Mouse (Mus musculus) midbrain, embryonic 13.5 days (tissue): ENCODE measurements at regions not wholly inside any gene's neighbourhood (a gene's known extent, or its start where the extent isn't known, plus 50 kb on each side); places are given as distances from the start of the nearest gene placed in this dataset.
"Not testable (repeated sequence)": the region's sequence is repeated elsewhere in the genome, so short reads cannot be mapped to it uniquely, and the experiment has no call there.

Experiments used
- ATAC-seq: fragments of 200-750 bp; cut with Nextera tagmentation; 2 replicates; pipeline ENCODE4 v1.8.0; 2017; ENCODE audit warnings: mild to moderate bottlenecking, moderate TSS enrichment, moderate library complexity
- H3K27ac ChIP-seq: fragments of 300-500 bp; sonication (generic); 2 replicates; pipeline ENCODE4 v1.5.1; 2015; ENCODE audit warnings: inconsistent platforms, mild to moderate bottlenecking, moderate library complexity
- H3K27me3 ChIP-seq: fragments of 300-500 bp; sonication (generic); 2 replicates; pipeline ENCODE4 v1.6.1; 2015; ENCODE audit warnings: mild to moderate bottlenecking, inconsistent platforms
- H3K36me3 ChIP-seq: fragments of 300-500 bp; sonication (generic); 2 replicates; pipeline ENCODE4 v1.6.1; 2015; ENCODE audit warnings: mild to moderate bottlenecking, inconsistent platforms
- H3K4me1 ChIP-seq: fragments of 300-500 bp; sonication (generic); replicated peaks from 2 replicates; pipeline ENCODE4 v1.6.1; 2015; ENCODE audit warnings: inconsistent platforms
- H3K4me2 ChIP-seq: fragments of 300-500 bp; sonication (generic); replicated peaks from 2 replicates; pipeline ENCODE4 v1.6.1; 2015; ENCODE audit warnings: moderate library complexity, mild to moderate bottlenecking, inconsistent platforms
- H3K4me3 ChIP-seq: fragments of 300-500 bp; sonication (generic); replicated peaks from 2 replicates; pipeline ENCODE4 v1.5.1; 2015; ENCODE audit warnings: mild to moderate bottlenecking, inconsistent platforms
- H3K9ac ChIP-seq: fragments of 300-500 bp; sonication (generic); replicated peaks from 2 replicates; pipeline ENCODE4 v1.6.1; 2015; ENCODE audit warnings: mild to moderate bottlenecking, inconsistent platforms
- H3K9me3 ChIP-seq: fragments of 300-500 bp; sonication (generic); 2 replicates; pipeline ENCODE4 v1.6.1; 2016; ENCODE audit warnings: mild to moderate bottlenecking, inconsistent platforms
- WGBS: fragments of 180-500 bp; shearing (Covaris S2); methylation state at CpG from one replicate; pipeline ENCODE4 v1.1.7; 2015; 5-methylcytosine and 5-hydroxymethylcytosine counted together

- Histone ChIP-seq H3K9ac (no peak overlapping the region), H3K9me3 (no peaks in the 10 kb centered on the region), H3K27ac (no peak overlapping the region), H3K4me2 (no peak overlapping the region), H3K36me3 (no peaks in the 10 kb centered on the region), H3K4me1 (0 out of 2 replicates have a peak, but pooled peaks cover 2% of the 10 kb centered on the region), H3K27me3 (no peaks in the 10 kb centered on the region), H3K4me3 (no peak overlapping the region)
- WGBS = 43% methylated on average over 6 of the region's 6 CpGs
- ATAC-seq = no peak
These were observed 1984.0 kb downstream of the 4930444P10Rik start for GRCm38 (mm10) chr1:14109190-14109482.

GRCm38 (mm10) chr1:14108450-14109189 lies 1984.5 kb downstream of the 4930444P10Rik start:
- no peak overlapping the region for H3K27ac ChIP-seq
- no peak overlapping the region for H3K4me2 ChIP-seq
- H3K27me3 ChIP-seq = no peaks in the 10 kb centered on the region
- no peaks in the 10 kb centered on the region for H3K36me3 ChIP-seq
- no peaks in the 10 kb centered on the region for H3K9me3 ChIP-seq
- 70% methylated on average over 7 of the region's 7 CpGs for WGBS
- ATAC-seq = 0 out of 2 replicates have a peak, but pooled peaks have one; percentile 14
- H3K4me1 ChIP-seq = 0 out of 2 replicates have a peak, but pooled peaks cover 2% of the 10 kb centered on the region
- no peak overlapping the region for H3K4me3 ChIP-seq
- H3K9ac ChIP-seq = no peak overlapping the region

GRCm38 (mm10) chr1:14105521-14105920 lies 1987.6 kb downstream of the 4930444P10Rik start:
- H3K27me3 ChIP-seq, H3K27ac ChIP-seq, H3K9me3 ChIP-seq, H3K4me1 ChIP-seq, H3K9ac ChIP-seq, H3K4me3 ChIP-seq, ATAC-seq, H3K36me3 ChIP-seq, H3K4me2 ChIP-seq: not testable (repeated sequence)
- whole genome bisulfite sequencing = 93% methylated on average over 6 of the region's 6 CpGs

- ATAC-seq = no peak
- H3K4me3 ChIP-seq = no peak overlapping the region
- H3K9ac ChIP-seq = no peak overlapping the region
- WGBS = 90% methylated on average over 2 of the region's 2 CpGs
- H3K36me3 ChIP-seq = no peaks in the 10 kb centered on the region
- no peak overlapping the region for H3K27ac ChIP-seq
- H3K27me3 ChIP-seq = no peaks in the 10 kb centered on the region
- H3K4me1 ChIP-seq = 0 out of 2 replicates have a peak, but pooled peaks cover 2% of the 10 kb centered on the region
- no peak overlapping the region for H3K4me2 ChIP-seq
- H3K9me3 ChIP-seq = no peaks in the 10 kb centered on the region
These were observed 1988.6 kb downstream of the 4930444P10Rik start for GRCm38 (mm10) chr1:14104529-14104928.

GRCm38 (mm10) chr1:14099031-14099430 lies 1994.1 kb downstream of the 4930444P10Rik start:
- H3K4me3 ChIP-seq = no peak overlapping the region
- 63% methylated on average over 5 of the region's 5 CpGs for WGBS
- no peak overlapping the region for H3K4me2 ChIP-seq
- no peaks in the 10 kb centered on the region for H3K36me3 ChIP-seq
- H3K9me3 ChIP-seq = no peaks in the 10 kb centered on the region
- no peaks in the 10 kb centered on the region for H3K27me3 ChIP-seq
- H3K9ac ChIP-seq = no peak overlapping the region
- H3K27ac ChIP-seq = no peak overlapping the region
- ATAC-seq = no peak
- peaks cover 18% of the 10 kb centered on the region for H3K4me1 ChIP-seq

GRCm38 (mm10) chr1:14097567-14098228 lies 1995.4 kb downstream of the 4930444P10Rik start:
- 5% methylated on average over 5 of the region's 5 CpGs for WGBS
- Histone ChIP-seq H3K4me1 (peaks cover 18% of the 10 kb centered on the region), H3K36me3 (no peaks in the 10 kb centered on the region), H3K4me3 (no peak overlapping the region), H3K9ac (no peak overlapping the region), H3K4me2 (no peak overlapping the region), H3K9me3 (no peaks in the 10 kb centered on the region), H3K27me3 (no peaks in the 10 kb centered on the region), H3K27ac (no peak overlapping the region)
- ATAC-seq = peak; percentile 77

GRCm38 (mm10) chr1:14064856-14065255 lies 2028.3 kb downstream of the 4930444P10Rik start:
- H3K27ac ChIP-seq = no peak overlapping the region
- no peak overlapping the region for H3K4me2 ChIP-seq
- no peak overlapping the region for H3K9ac ChIP-seq
- H3K4me1 ChIP-seq = no peaks in the 10 kb centered on the region
- H3K9me3 ChIP-seq = 0 out of 2 replicates have a peak, but pooled peaks cover 2% of the 10 kb centered on the region
- ATAC-seq = no peak
- 90% methylated on average over 3 of the region's 3 CpGs for WGBS
- no peak overlapping the region for H3K4me3 ChIP-seq
- H3K36me3 ChIP-seq = no peaks in the 10 kb centered on the region
- H3K27me3 ChIP-seq = no peaks in the 10 kb centered on the region

GRCm38 (mm10) chr1:14036163-14036562 lies 2057.0 kb downstream of the 4930444P10Rik start:
- H3K4me1 ChIP-seq = no peaks in the 10 kb centered on the region
- no peak overlapping the region for H3K4me2 ChIP-seq
- H3K27me3 ChIP-seq = no peaks in the 10 kb centered on the region
- H3K36me3 ChIP-seq = no peaks in the 10 kb centered on the region
- ATAC-seq = no peak
- no peaks in the 10 kb centered on the region for H3K9me3 ChIP-seq
- no peak overlapping the region for H3K4me3 ChIP-seq
- 58% methylated on average over 2 of the region's 2 CpGs for WGBS
- H3K9ac ChIP-seq = no peak overlapping the region
- no peak overlapping the region for H3K27ac ChIP-seq

- Histone ChIP-seq H3K9ac (no peak overlapping the region), H3K27me3 (no peaks in the 10 kb centered on the region), H3K4me3 (no peak overlapping the region), H3K4me2 (no peak overlapping the region), H3K9me3 (no peaks in the 10 kb centered on the region), H3K27ac (no peak overlapping the region), H3K36me3 (no peaks in the 10 kb centered on the region), H3K4me1 (no peaks in the 10 kb centered on the region)
- 84% methylated on average over 9 of the region's 9 CpGs for WGBS
- no peak for ATAC-seq
These were observed 2081.6 kb downstream of the 4930444P10Rik start for GRCm38 (mm10) chr1:14011484-14011883.

- Histone ChIP-seq H3K9ac (no peak overlapping the region), H3K4me2 (no peak overlapping the region), H3K27me3 (no peaks in the 10 kb centered on the region), H3K9me3 (no peaks in the 10 kb centered on the region), H3K4me3 (no peak overlapping the region), H3K36me3 (no peaks in the 10 kb centered on the region), H3K4me1 (no peaks in the 10 kb centered on the region), H3K27ac (no peak overlapping the region)
- WGBS = 89% methylated on average over 3 of the region's 3 CpGs
- no peak for ATAC-seq
These were observed 2082.3 kb downstream of the 4930444P10Rik start for GRCm38 (mm10) chr1:14010789-14011188.

GRCm38 (mm10) chr1:14002550-14002949 lies 2090.6 kb downstream of the 4930444P10Rik start:
- H3K4me2 ChIP-seq = no peak overlapping the region
- no peaks in the 10 kb centered on the region for H3K27me3 ChIP-seq
- H3K4me3 ChIP-seq = no peak overlapping the region
- no peaks in the 10 kb centered on the region for H3K36me3 ChIP-seq
- WGBS = 57% methylated on average over 1 of the region's 1 CpGs
- no peaks in the 10 kb centered on the region for H3K4me1 ChIP-seq
- H3K9me3 ChIP-seq = no peaks in the 10 kb centered on the region
- no peak overlapping the region for H3K27ac ChIP-seq
- no peak for ATAC-seq
- H3K9ac ChIP-seq = no peak overlapping the region

GRCm38 (mm10) chr1:14001431-14001830 lies 2091.7 kb downstream of the 4930444P10Rik start:
- no peak overlapping the region for H3K27ac ChIP-seq
- H3K4me1 ChIP-seq = no peaks in the 10 kb centered on the region
- no peak overlapping the region for H3K9ac ChIP-seq
- no peak overlapping the region for H3K4me2 ChIP-seq
- no peaks in the 10 kb centered on the region for H3K9me3 ChIP-seq
- no peak overlapping the region for H3K4me3 ChIP-seq
- 56% methylated on average over 3 of the region's 3 CpGs for WGBS
- H3K36me3 ChIP-seq = no peaks in the 10 kb centered on the region
- no peaks in the 10 kb centered on the region for H3K27me3 ChIP-seq
- no peak for ATAC-seq
